Mouse (Mus musculus): ENCODE data around the gene Ubc. TPM values are rescaled to one million over a fixed set of nuclear protein-coding genes. Genes with fewer than 3 reads are reported as not detected.

Ubc gene
- polyA plus RNA-seq (2017; shearing (Covaris generic)): 1,419 TPM

GRCm38 (mm10) chr5:125389579-125390441, at the start of gene Ubc:
Gene Ubc, minus strand, starts transcription at chr5:125390202.

GRCm38 (mm10) chr5:125433793-125434337, 43.9 kb upstream of the Ubc start, which contains the start of gene Dhx37:
Gene Dhx37, minus strand, starts transcription at chr5:125434121.

DNA sequence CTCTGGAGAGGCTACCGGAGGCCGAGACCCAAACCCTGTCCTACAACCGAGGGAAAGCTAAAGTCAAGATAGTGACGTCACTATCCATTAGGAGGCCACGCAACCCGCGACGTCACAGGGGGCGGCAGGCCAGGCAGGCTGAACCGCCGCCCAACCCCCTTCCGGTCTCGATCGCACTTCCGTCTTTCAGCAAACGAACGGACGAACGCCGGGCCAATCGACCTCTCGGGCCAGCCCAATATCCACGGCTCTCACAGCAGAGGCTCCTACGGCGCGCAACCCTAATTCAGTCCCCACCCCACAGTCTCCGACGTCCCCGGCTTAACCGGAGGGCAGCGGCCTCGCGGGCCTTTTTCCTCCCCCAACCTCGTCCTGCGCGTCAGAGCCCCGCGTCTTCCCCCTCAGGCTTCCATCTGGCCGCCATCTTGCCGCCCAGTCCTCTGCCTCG, 847 bp downstream of the Ubc start, which contains the start of gene Gm10382:
Gene Gm10382 (plus strand): TSS at position 192 of the 448 bp plus-strand sequence.

DNA sequence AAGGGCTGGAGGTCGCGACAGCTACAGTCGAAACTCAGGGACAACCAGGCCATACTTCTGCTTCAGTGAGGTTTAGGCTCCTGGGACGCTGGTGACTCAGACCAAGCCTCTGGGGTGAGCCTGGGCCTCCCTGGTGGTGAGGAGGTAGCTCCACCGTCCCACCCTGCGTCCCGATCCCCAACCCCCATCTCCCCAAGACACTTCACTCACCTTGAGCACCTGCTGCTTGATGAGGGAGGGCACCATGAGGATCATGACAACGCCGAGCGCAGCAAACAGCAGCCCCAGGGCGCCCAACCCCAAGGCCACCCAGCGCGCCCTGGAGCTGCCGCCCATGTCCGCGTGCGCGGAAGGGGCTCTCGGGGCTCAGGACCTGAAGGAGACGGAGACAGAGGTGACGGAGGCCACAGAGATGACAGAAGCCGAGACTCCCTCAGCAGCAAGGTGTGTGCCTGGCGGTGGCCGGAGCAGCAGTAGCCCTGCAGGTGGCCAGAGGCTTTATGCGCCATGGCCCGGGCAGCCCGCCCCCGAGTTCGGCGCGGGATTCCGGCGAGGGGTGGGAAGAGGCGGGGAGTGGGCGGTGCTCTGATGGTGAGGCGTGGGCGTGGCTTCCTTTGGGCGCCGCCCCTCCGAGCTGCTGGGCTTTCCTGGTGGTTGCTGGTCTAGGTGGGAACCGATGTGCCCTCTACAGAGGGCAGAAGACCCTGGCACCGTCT, 49.3 kb downstream of the Ubc start, which contains the start of gene Scarb1:
Gene Scarb1 (minus strand): TSS at position 548 of the 716 bp plus-strand sequence.

Other genes starting within 250 kb of the Ubc start
- 6.9 TPM for gene Ncor2, start 211.0 kb downstream of the Ubc start, polyA plus RNA-seq (2017; shearing (Covaris generic))
- gene Scarb1, start 49.1 kb downstream of the Ubc start, polyA plus RNA-seq (2017; shearing (Covaris generic)): 18.1 TPM
- gene Gm10382, start 880 bp downstream of the Ubc start, polyA plus RNA-seq (2017; shearing (Covaris generic)): 1.6 TPM
- 20.3 TPM for gene Dhx37, start 43.9 kb upstream of the Ubc start, polyA plus RNA-seq (2017; shearing (Covaris generic))
- gene Bri3bp, start 51.4 kb upstream of the Ubc start, polyA plus RNA-seq (2017; shearing (Covaris generic)): 4.2 TPM
- gene Aacs, start 85.6 kb upstream of the Ubc start, polyA plus RNA-seq (2017; shearing (Covaris generic)): 37.4 TPM
- 0.15 TPM for gene Tmem132b, start 141.6 kb upstream of the Ubc start, polyA plus RNA-seq (2017; shearing (Covaris generic))